Comparison of ENCODE assay signal across 38 mouse cellular contexts in genomic region chr2:122469221-122469620, GRCm38 (mm10). TPM values are rescaled to one million over a fixed set of nuclear protein-coding genes. Genes with fewer than 3 reads are reported as not detected.
A peak's percentile ranks its signal among the peaks of the same experiment; 100 is the strongest.
DNase-seq lines count a peak whose midpoint lies in the region; ATAC-seq lines count a peak whose summit lies in the region.
"Had no signal": no experiment of that assay in that cellular context is flagged by ENCODE, and none has a peak within 500 bp of the region (broad histone marks: within the 10 kb centered on the region; RNA-seq: fewer than 3 reads in every experiment).

No protein-coding gene starts in this region.

- no peaks in the 10 kb centered on the region for H3K27me3 ChIP-seq in kidney, embryonic 16.5 days (ENCODE audit: insufficient read depth, low read length)
- H3K27me3 ChIP-seq: embryonic facial prominence, embryonic 12.5 days; forebrain, embryonic 15.5 days; heart, embryonic 13.5 days; hindbrain, embryonic 15.5 days; intestine, embryonic 15.5 days; midbrain, embryonic 15.5 days; neural tube, embryonic 12.5 days; Patski had no signal

- peaks cover 5% of the 10 kb centered on the region for H3K4me1 ChIP-seq in kidney, embryonic 16.5 days (ENCODE audit: insufficient read depth, low read length)
- H3K4me1 ChIP-seq: embryonic facial prominence, embryonic 12.5 days had no signal

- no peaks in the 10 kb centered on the region for H3K9me3 ChIP-seq in kidney, embryonic 16.5 days (ENCODE audit: low read length)
- H3K9me3 ChIP-seq: embryonic facial prominence, embryonic 12.5 days; forebrain, embryonic 15.5 days; heart, embryonic 13.5 days; hindbrain, embryonic 15.5 days; intestine, embryonic 15.5 days; liver, embryonic 12.5 days; midbrain, embryonic 10.5 days; midbrain, embryonic 15.5 days; neural tube, embryonic 12.5 days had no signal

- H3K36me3 ChIP-seq in kidney, embryonic 16.5 days (ENCODE audit: insufficient read depth, low read length) = no peaks in the 10 kb centered on the region
- H3K36me3 ChIP-seq: embryonic facial prominence, embryonic 12.5 days; forebrain, embryonic 15.5 days; heart, embryonic 13.5 days; hindbrain, embryonic 15.5 days; intestine, embryonic 15.5 days; liver, embryonic 12.5 days; midbrain, embryonic 10.5 days; midbrain, embryonic 15.5 days; neural tube, embryonic 12.5 days had no signal

- 95% methylated on average over 3 of the region's 3 CpGs for WGBS in kidney, embryonic 16.5 days

- peak; percentile 2 for DNase-seq in lung, postnatal 36 days
- DNase-seq in lung, postnatal 14 days = no peak
- DNase-seq in induced T-regulatory cell, adult 2 months (ENCODE audit: low read depth) = peak; percentile 66
- peak; percentile 30 for DNase-seq in thymus, postnatal 14 days
- no peak for DNase-seq in gastrocnemius, postnatal 14 days
- no peak for DNase-seq in urinary bladder, adult 18-20 months (ENCODE audit: low spot score in 2 of 2)
- DNase-seq: adrenal gland, postnatal 36 days; cerebellum, adult 2 months; embryo, embryonic 11 days; gastrocnemius, postnatal 36 days; heart, adult 2 months; heart, postnatal 10 days; kidney, adult 2 months; kidney, postnatal 4 days; layer of hippocampus, postnatal 36 days; left cerebral cortex, postnatal 4 days; liver, postnatal 0 days; right cerebral cortex, postnatal 4 days had no signal

- H3K9ac ChIP-seq in kidney, embryonic 16.5 days (replicated peaks; ENCODE audit: low read length) = no peak overlapping the region
- H3K9ac ChIP-seq: embryonic facial prominence, embryonic 12.5 days; forebrain, embryonic 15.5 days; heart, embryonic 13.5 days; hindbrain, embryonic 15.5 days; intestine, embryonic 15.5 days; liver, embryonic 12.5 days; liver, postnatal 0 days; midbrain, embryonic 15.5 days; neural tube, embryonic 12.5 days had no signal

- no peak overlapping the region for H3K4me2 ChIP-seq in kidney, embryonic 16.5 days (replicated peaks; ENCODE audit: low read depth, low read length)
- H3K4me2 ChIP-seq: embryonic facial prominence, embryonic 12.5 days; forebrain, embryonic 15.5 days; heart, embryonic 13.5 days; hindbrain, embryonic 15.5 days; intestine, embryonic 15.5 days; liver, embryonic 12.5 days; midbrain, embryonic 15.5 days; neural tube, embryonic 12.5 days had no signal

- no peak overlapping the region for H3K27ac ChIP-seq in kidney, embryonic 16.5 days (ENCODE audit: low read length)
- H3K27ac ChIP-seq: embryonic facial prominence, embryonic 12.5 days; forebrain, embryonic 15.5 days; heart, adult 2 months; heart, embryonic 13.5 days; hindbrain, embryonic 15.5 days; intestine, embryonic 15.5 days; kidney, postnatal 0 days; liver, embryonic 12.5 days; midbrain, embryonic 10.5 days; midbrain, embryonic 15.5 days; neural tube, embryonic 12.5 days had no signal

- H3K4me3 ChIP-seq in kidney, embryonic 16.5 days (ENCODE audit: low read length) = no peak overlapping the region
- H3K4me3 ChIP-seq: embryonic facial prominence, embryonic 12.5 days; forebrain, embryonic 15.5 days; heart, adult 2 months; heart, embryonic 13.5 days; hindbrain, embryonic 15.5 days; intestine, embryonic 15.5 days; liver, embryonic 12.5 days; midbrain, embryonic 10.5 days; midbrain, embryonic 15.5 days; neural tube, embryonic 12.5 days had no signal

- intact Hi-C loops in gastrocnemius, postnatal 14 days (cut with DNase I; ENCODE audit: low total_unique reads) = loop anchor here (5.0 to 10.0 kb wide), 2 partner anchors 87 to 156 kb away; no protein-coding TSS in a partner anchor

- ATAC-seq in CD4-positive, CD25-positive, alpha-beta regulatory T cell, adult 4 months = peak; percentile 46
- ATAC-seq in kidney, embryonic 16.5 days (ENCODE audit: low FRiP score, low TSS enrichment) = no peak
- ATAC-seq: forebrain, embryonic 15.5 days; intestine, embryonic 15.5 days; liver, embryonic 12.5 days; liver, postnatal 0 days; midbrain, embryonic 15.5 days; Patski had no signal

RNA-seq across cellular contexts. Expression of gene Gm14085, which starts 15.5 kb away (rescaled TPM):
- 10 to 100 TPM; 42.9 to 70.0 TPM for polyA plus RNA-seq in CD4-positive, CD25-positive, alpha-beta regulatory T cell, adult 4 months (2017; shearing (Covaris generic))
- total RNA-seq in gastrocnemius, postnatal 14 days (2021) = under 1 TPM; 0.10 to 0.20 TPM
- 0.07 and 0.08 TPM in 2 replicates for polyA plus RNA-seq in kidney, embryonic 16.5 days (2015; fragmentation: Nextera tagmentation; extraction: Ambion mirVana)
- total RNA-seq: hematopoietic stem cell, adult 5-6 weeks; layer of hippocampus, postnatal 36 days had no signal
- polyA plus RNA-seq: brain, embryonic 14.5 days; cerebellum, adult 2 months; embryonic facial prominence, embryonic 12.5 days; forebrain, embryonic 15.5 days; frontal cortex, adult 2 months; heart, embryonic 13.5 days; kidney, postnatal 0 days; limb, embryonic 14.5 days; liver, embryonic 12.5 days; lung, embryonic 16.5 days; midbrain, embryonic 10.5 days; midbrain, embryonic 15.5 days; neural tube, embryonic 12.5 days; Patski; stomach, embryonic 14.5 days; urinary bladder, adult 2 months had no signal

RNA-seq across cellular contexts. Expression of gene Slc28a2, which starts 42.9 kb away (rescaled TPM):
- 100 to 1,000 TPM; 153 to 175 TPM for polyA plus RNA-seq in CD4-positive, CD25-positive, alpha-beta regulatory T cell, adult 4 months (2017; shearing (Covaris generic))
- 1 to 10 TPM; 6.0 to 6.5 TPM for total RNA-seq in gastrocnemius, postnatal 14 days (2021)
- 0.60 TPM in 2 replicates for polyA plus RNA-seq in kidney, embryonic 16.5 days (2015; fragmentation: Nextera tagmentation; extraction: Ambion mirVana)
- total RNA-seq: layer of hippocampus, postnatal 36 days had no signal
- polyA plus RNA-seq: forebrain, embryonic 15.5 days; midbrain, embryonic 10.5 days; midbrain, embryonic 15.5 days; Patski had no signal

Comparison
In these comparisons a context has a peak if more than half of its experiments do, and no peak if none do; other contexts are left out.
1. DNase-seq: peak in lung, postnatal 36 days (single experiment), induced T-regulatory cell, adult 2 months (single experiment) and thymus, postnatal 14 days (single experiment); none in lung, postnatal 14 days (single experiment), gastrocnemius, postnatal 14 days (single experiment) and urinary bladder, adult 18-20 months (0 of 2).
2. RNA of gene Gm14085, which starts 15.5 kb away (polyA plus RNA-seq): 42.9 to 70.0 TPM in CD4-positive, CD25-positive, alpha-beta regulatory T cell, adult 4 months; 0.07 to 0.08 TPM in kidney, embryonic 16.5 days; every median in the first group is over 10 times any median in the second.
3. RNA of gene Slc28a2, which starts 42.9 kb away (polyA plus RNA-seq): 153 to 175 TPM in CD4-positive, CD25-positive, alpha-beta regulatory T cell, adult 4 months; 0.60 TPM in kidney, embryonic 16.5 days; every median in the first group is over 10 times any median in the second.